Mouse (Mus musculus) right cerebral cortex, postnatal 4 days (tissue): ENCODE data around the gene Tex14.
"Not testable (repeated sequence)": the region's sequence is repeated elsewhere in the genome, so short reads cannot be mapped to it uniquely, and the experiment has no call there.

ENCODE experiments used
- DNase-seq: peaks from one replicate; pipeline ENCODE4 v3.0.0-alpha.2; 2022

Tex14 gene

GRCm38 (mm10) chr11:87479172-87479571, 74.3 kb downstream of the Tex14 start:
- not testable (repeated sequence) for DNase-seq

- DNase-seq: no peak
Observed at GRCm38 (mm10) chr11:87483796-87484326, 79.0 kb downstream of the Tex14 start.

- DNase-seq: no peak
Observed at GRCm38 (mm10) chr11:87488948-87489347, 84.1 kb downstream of the Tex14 start.

- DNase-seq: no peak
Observed at GRCm38 (mm10) chr11:87504690-87505214, 99.9 kb downstream of the Tex14 start.

GRCm38 (mm10) chr11:87506502-87506901, 101.6 kb downstream of the Tex14 start:
- no peak for DNase-seq

- DNase-seq: no peak
Observed at GRCm38 (mm10) chr11:87507043-87507442, 102.2 kb downstream of the Tex14 start.

GRCm38 (mm10) chr11:87519260-87519659, 114.4 kb downstream of the Tex14 start:
- DNase-seq: no peak

- no peak for DNase-seq
Observed at GRCm38 (mm10) chr11:87523466-87523865, 118.6 kb downstream of the Tex14 start.

- no peak for DNase-seq
Observed at GRCm38 (mm10) chr11:87523967-87524366, 119.1 kb downstream of the Tex14 start.

GRCm38 (mm10) chr11:87524780-87525179, 119.9 kb downstream of the Tex14 start:
- no peak for DNase-seq

- no peak for DNase-seq
Observed at GRCm38 (mm10) chr11:87527364-87527763, 122.5 kb downstream of the Tex14 start.

- no peak for DNase-seq
Observed at GRCm38 (mm10) chr11:87527990-87528389, 123.1 kb downstream of the Tex14 start.

- DNase-seq: no peak
Observed at GRCm38 (mm10) chr11:87531695-87532094, 126.8 kb downstream of the Tex14 start.

- no peak for DNase-seq
Observed at GRCm38 (mm10) chr11:87542285-87542684, 137.4 kb downstream of the Tex14 start.

- no peak for DNase-seq
Observed at GRCm38 (mm10) chr11:87542906-87543305, 138.0 kb downstream of the Tex14 start.

- no peak for DNase-seq
Observed at GRCm38 (mm10) chr11:87553342-87553741, 148.5 kb downstream of the Tex14 start.

GRCm38 (mm10) chr11:87554386-87554785, 149.5 kb downstream of the Tex14 start:
- DNase-seq: no peak

GRCm38 (mm10) chr11:87555106-87555703, 150.3 kb downstream of the Tex14 start:
- no peak for DNase-seq

GRCm38 (mm10) chr11:87561208-87561607, 156.3 kb downstream of the Tex14 start:
- DNase-seq: no peak

GRCm38 (mm10) chr11:87566501-87566900, 161.6 kb downstream of the Tex14 start, which contains the start of gene Gm11492:
Gene Gm11492, plus strand, starts transcription at chr11:87566653.
- DNase-seq: no peak

GRCm38 (mm10) chr11:87568255-87568953, 163.5 kb downstream of the Tex14 start, which contains the start of gene Sept4:
Gene Sept4, plus strand, starts transcription at chr11:87568903.
- DNase-seq: no peak

GRCm38 (mm10) chr11:87570743-87571142, 165.9 kb downstream of the Tex14 start:
- DNase-seq: no peak

GRCm38 (mm10) chr11:87571361-87571950, 166.6 kb downstream of the Tex14 start:
- DNase-seq: no peak

GRCm38 (mm10) chr11:87573751-87574150, 168.9 kb downstream of the Tex14 start:
- no peak for DNase-seq
